In genomic region chr3:107757365-107758129, GRCm38 (mm10) we compare ENCODE assay signal across 9 mouse cellular contexts. TPM values are rescaled to one million over a fixed set of nuclear protein-coding genes. Genes with fewer than 3 reads are reported as not detected.
A peak's percentile ranks its signal among the peaks of the same experiment; 100 is the strongest.
DNase-seq lines count a peak whose midpoint lies in the region; ATAC-seq lines count a peak whose summit lies in the region.
"Had no signal": no experiment of that assay in that cellular context is flagged by ENCODE, and none has a peak within 500 bp of the region (broad histone marks: within the 10 kb centered on the region; RNA-seq: fewer than 3 reads in every experiment).

No protein-coding gene starts in this region.

- H3K9ac ChIP-seq in neural tube, embryonic 12.5 days, result no peak overlapping the region

- no peaks in the 10 kb centered on the region for H3K9me3 ChIP-seq in neural tube, embryonic 12.5 days

- 92% methylated on average over 5 of the region's 5 CpGs for WGBS in neural tube, embryonic 12.5 days

- H3K36me3 ChIP-seq in neural tube, embryonic 12.5 days, result no peaks in the 10 kb centered on the region

- no peaks in the 10 kb centered on the region for H3K27me3 ChIP-seq in neural tube, embryonic 12.5 days (replicated peaks)

- no peak overlapping the region for H3K4me3 ChIP-seq in neural tube, embryonic 12.5 days

- ATAC-seq in neural tube, embryonic 12.5 days (ENCODE audit: low FRiP score, low read depth), result no peak

- DNase-seq in heart, adult 18-20 months, result peak; percentile 36 to 51
- no peak for DNase-seq in heart, adult 9 months (ENCODE audit: low spot score in 2 of 2)
- DNase-seq in neural tube, embryonic 10.5 days (ENCODE audit: extremely low spot score, low spot score), result no peak
- DNase-seq in layer of hippocampus, adult 8-10 months (ENCODE audit: low spot score in 2 of 2), result peak; percentile 67 to 77
- no peak for DNase-seq in frontal cortex, adult 2 months (ENCODE audit: extremely low spot score in 1 of 2, low spot score in 1 of 2)
- DNase-seq in embryo, embryonic 10.5 days (ENCODE audit: low spot score), result no peak
- DNase-seq in embryo, embryonic 11 days, result no peak

- H3K4me2 ChIP-seq in neural tube, embryonic 12.5 days (replicated peaks), result 0 out of 2 replicates have a peak overlapping the region, but pooled peaks have one; percentile 20

- H3K4me1 ChIP-seq in neural tube, embryonic 12.5 days, result peaks cover 22% of the 10 kb centered on the region; the same call in 1 of the 2 replicates

- no peak overlapping the region for H3K27ac ChIP-seq in neural tube, embryonic 12.5 days
- H3K27ac ChIP-seq: macrophage had no signal

RNA-seq across cellular contexts. Expression of gene Csf1, which starts 2.7 kb away (rescaled TPM):
- 10 to 100 TPM; 25.5 to 25.8 TPM for total RNA-seq in heart, adult 18-20 months (2021)
- 7.2 and 8.1 TPM in 2 replicates for polyA plus RNA-seq in neural tube, embryonic 12.5 days (2016; fragmentation: Nextera tagmentation; extraction: Ambion mirVana)
- 10 to 100 TPM; 24.9 to 58.2 (median 39.9) TPM for total RNA-seq in layer of hippocampus, adult 8-10 months (2022)
- 14.1 and 14.5 TPM in 2 replicates for polyA plus RNA-seq in frontal cortex, adult 2 months (2012; rRNA removed)

Comparison
In these comparisons a context has a peak if more than half of its experiments do, and no peak if none do; other contexts are left out.
1. DNase-seq: peak in heart, adult 18-20 months (2 of 2) and layer of hippocampus, adult 8-10 months (2 of 2); none in heart, adult 9 months (0 of 2), neural tube, embryonic 10.5 days (single experiment), frontal cortex, adult 2 months (0 of 2), embryo, embryonic 10.5 days (single experiment) and embryo, embryonic 11 days (single experiment).